Mouse (Mus musculus): Measurements from ENCODE around the gene Olfr360. TPM values are rescaled to one million over a fixed set of nuclear protein-coding genes. Genes with fewer than 3 reads are reported as not detected.

Gene Olfr360
- not detected for polyA plus RNA-seq (2017; shearing (Covaris generic))

GRCm38 (mm10) chr2:37065446-37065845 is at the start of gene Olfr360:
TSS of gene Olfr360 (plus strand) at chr2:37065746.

GRCm38 (mm10) chr2:37089190-37089589 is 23.6 kb downstream of the Olfr360 start, which contains the start of gene Olfr361:
TSS of gene Olfr361 (minus strand) at chr2:37089290.

GRCm38 (mm10) chr2:37117810-37118209 is 52.3 kb downstream of the Olfr360 start, which contains the start of gene Olfr362:
TSS of gene Olfr362 (minus strand) at chr2:37117910.

Other genes with a start within 250 kb of the Olfr360 start
- not detected for gene Olfr3, start 248.7 kb upstream of the Olfr360 start, polyA plus RNA-seq (2017; shearing (Covaris generic))
- gene Olfr350, start 219.4 kb upstream of the Olfr360 start, polyA plus RNA-seq (2017; shearing (Covaris generic)), result not detected
- gene Olfr351, start 203.1 kb upstream of the Olfr360 start, polyA plus RNA-seq (2017; shearing (Covaris generic)), result not detected
- gene Olfr352, start 197.3 kb upstream of the Olfr360 start, polyA plus RNA-seq (2017; shearing (Covaris generic)), result not detected
- gene Olfr353, start 172.8 kb upstream of the Olfr360 start, polyA plus RNA-seq (2017; shearing (Covaris generic)), result not detected
- not detected for gene Olfr354, start 160.1 kb upstream of the Olfr360 start, polyA plus RNA-seq (2017; shearing (Covaris generic))
- gene Olfr355, start 136.8 kb upstream of the Olfr360 start, polyA plus RNA-seq (2017; shearing (Covaris generic)), result not detected
- not detected for gene Olfr356, start 128.6 kb upstream of the Olfr360 start, polyA plus RNA-seq (2017; shearing (Covaris generic))
- not detected for gene Olfr357, start 71.9 kb upstream of the Olfr360 start, polyA plus RNA-seq (2017; shearing (Covaris generic))
- gene Olfr358, start 56.4 kb upstream of the Olfr360 start, polyA plus RNA-seq (2017; shearing (Covaris generic)), result not detected
- not detected for gene Olfr361, start 23.5 kb downstream of the Olfr360 start, polyA plus RNA-seq (2017; shearing (Covaris generic))
- gene Olfr362, start 52.2 kb downstream of the Olfr360 start, polyA plus RNA-seq (2017; shearing (Covaris generic)), result not detected
- gene Olfr364-ps1, start 73.6 kb downstream of the Olfr360 start, polyA plus RNA-seq (2017; shearing (Covaris generic)), result not detected
- not detected for gene Olfr365, start 122.5 kb downstream of the Olfr360 start, polyA plus RNA-seq (2017; shearing (Covaris generic))
- not detected for gene Olfr366, start 145.8 kb downstream of the Olfr360 start, polyA plus RNA-seq (2017; shearing (Covaris generic))

Measured in activated CD4-positive, CD25-positive, alpha-beta regulatory T cell, adult 9 weeks (primary cell).